Mouse (Mus musculus) T-helper 1 cell (primary cell): ENCODE data around the gene Metap1d.

ENCODE experiments used
- in situ Hi-C: fragments of 300-600 bp; cut with MboI, MseI; formaldehyde crosslinking; loops from one replicate; pipeline ENCODE4 v1.15.1; 2025; ENCODE audit warnings: high pct_unique_total_duplicates

The Metap1d gene

DNA sequence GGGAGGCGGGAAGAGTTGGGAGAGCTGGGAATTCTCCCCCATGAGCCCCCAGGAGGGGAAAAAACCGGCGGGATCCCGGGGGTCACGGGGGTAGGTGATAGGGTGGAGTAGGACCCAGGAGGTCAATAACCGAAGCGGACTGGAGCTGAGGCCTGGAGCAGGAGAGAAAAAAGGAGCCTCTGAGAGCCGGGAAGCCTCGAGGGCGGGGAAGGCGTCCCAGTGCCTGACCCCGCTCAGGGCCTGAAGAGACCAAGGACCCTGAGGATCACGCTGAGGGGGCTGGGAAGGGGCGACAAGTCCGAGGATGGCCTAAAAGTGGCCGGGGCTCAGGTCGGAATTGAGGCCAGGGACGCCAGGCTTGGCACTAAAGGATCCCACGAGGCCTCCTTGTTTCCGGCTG is 90.9 kb downstream of the Metap1d start:
- in situ Hi-C loops: no loop called here

DNA sequence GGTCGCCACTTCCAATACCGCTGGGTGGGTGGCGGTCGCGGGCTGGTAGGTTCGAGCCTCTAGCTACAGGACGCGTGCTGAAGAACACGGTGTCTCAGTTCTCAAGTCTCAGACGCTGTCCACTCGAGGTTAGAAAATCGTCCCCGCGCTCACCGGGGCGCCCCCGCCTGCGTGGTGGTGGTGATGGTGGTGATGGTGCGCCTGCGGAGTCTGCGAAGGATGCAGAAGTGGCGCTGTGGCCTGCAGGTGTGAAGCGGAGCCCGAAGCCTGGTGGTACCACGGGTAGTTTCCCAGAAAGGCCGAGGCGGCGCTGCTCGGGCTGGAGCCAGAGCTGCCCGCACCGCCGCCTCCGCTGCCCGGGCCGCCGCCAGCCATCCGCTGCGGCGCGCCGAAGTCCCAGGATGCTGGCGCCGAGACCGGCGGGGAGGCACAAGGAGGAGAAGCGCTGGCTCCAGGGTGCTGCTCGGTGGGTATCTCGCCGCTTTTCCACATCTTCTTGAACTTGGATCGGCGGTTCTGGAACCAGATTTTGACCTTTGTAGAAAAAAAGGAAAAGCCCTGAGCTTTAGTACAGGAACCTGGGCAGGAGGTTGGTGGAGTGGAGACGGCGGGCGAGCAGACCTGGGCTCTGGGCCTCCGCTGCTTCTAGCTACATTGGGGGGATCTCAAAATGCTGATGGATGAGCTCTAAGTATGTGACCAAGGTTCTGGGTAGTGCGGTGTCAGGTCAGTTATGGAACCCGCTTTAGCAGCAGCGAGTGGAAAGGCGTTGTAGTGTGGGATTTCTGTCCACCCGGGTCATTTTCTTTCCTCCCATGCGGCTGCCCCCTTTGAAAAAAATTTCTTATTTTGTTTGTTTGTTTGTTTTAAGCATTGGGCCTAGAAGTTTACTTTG is 91.6 kb downstream of the Metap1d start:
- in situ Hi-C loops: no loop called here

DNA sequence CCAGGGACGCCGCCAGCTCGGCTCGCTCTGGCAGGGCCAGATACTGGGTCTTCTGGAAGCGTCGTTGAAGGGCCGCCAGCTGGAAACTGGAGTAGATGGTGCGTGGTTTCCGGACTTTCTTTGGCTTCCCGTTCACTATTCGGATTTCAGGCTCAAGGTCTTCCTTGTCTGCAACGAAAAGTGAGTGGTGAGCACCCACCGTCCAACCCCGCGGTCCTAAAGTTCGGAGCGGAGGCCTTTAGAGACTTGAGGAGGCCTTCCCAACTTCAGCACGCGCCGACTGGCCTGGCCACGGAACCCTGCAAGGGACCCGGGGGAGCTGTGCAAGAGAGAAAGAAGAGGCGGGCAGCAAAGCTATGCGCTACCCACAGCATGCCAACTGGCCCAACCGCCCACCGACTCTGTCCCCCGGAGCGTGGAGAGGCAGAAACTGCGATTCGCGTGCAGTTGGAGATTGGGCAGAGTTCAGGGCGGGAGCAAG is 92.4 kb downstream of the Metap1d start:
- in situ Hi-C loops: no loop called here

DNA sequence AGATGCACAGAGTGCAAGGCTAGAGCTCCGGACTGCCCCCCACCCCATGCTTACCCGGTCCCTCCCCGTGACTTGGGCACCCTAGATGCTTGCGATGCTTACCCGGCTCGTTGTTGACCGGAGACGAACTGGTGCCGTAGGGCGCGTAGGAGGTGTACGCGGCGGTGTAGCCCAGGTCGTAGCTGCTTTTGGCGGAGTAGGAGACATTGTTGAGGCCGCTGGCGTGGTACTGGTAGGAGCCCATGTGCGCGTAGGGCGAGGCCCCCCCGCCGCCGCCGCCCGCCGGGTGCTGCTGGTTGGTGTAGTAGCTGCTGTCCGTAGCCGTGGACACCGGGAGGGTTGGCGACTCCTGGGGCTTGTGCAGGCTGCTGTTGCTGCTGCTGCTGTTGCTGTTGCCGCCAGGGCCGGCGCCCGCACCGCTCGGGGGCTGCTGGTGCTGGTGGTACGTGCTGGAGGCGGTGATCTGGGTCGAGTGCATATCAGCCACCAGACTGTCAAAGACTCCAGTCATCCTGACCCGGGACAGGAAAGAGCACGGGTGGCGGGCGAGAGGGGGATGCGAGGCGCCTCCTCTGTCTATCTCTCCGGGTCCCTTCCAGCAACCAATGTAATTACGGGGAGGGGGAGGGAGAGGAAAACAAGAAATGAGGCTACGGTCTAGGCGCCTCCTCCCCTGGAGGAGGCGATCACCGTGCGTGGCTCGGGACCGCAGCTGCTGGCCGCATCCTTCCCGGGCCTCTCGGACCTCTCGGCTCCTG is 93.0 kb downstream of the Metap1d start:
- in situ Hi-C loops: no loop called here

DNA sequence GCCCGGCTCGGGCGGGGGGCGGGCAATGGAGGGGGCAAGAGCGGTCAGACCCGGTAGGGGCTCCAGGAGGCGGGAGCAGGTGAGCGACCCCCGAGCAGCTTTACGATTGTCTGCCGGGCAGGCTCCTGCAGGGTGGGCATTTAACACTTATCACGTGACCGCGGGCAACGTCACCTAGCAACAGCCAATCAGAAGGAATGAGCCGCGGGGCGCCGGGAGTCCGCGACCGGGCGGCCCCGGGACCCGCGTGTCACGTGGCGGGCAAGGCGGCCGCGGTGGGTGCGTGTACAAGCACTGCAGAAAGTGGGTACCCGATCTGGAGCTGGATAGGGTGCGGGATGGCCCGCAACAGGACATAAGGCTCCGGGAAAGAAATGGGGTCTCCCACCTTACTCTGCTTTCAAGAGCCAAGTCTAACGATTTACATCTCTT is 93.6 kb downstream of the Metap1d start, which contains the start of gene Dlx2:
TSS of gene Dlx2 (minus strand) at position 115 of the 432 bp plus-strand sequence.
- in situ Hi-C loops: no loop called here

DNA sequence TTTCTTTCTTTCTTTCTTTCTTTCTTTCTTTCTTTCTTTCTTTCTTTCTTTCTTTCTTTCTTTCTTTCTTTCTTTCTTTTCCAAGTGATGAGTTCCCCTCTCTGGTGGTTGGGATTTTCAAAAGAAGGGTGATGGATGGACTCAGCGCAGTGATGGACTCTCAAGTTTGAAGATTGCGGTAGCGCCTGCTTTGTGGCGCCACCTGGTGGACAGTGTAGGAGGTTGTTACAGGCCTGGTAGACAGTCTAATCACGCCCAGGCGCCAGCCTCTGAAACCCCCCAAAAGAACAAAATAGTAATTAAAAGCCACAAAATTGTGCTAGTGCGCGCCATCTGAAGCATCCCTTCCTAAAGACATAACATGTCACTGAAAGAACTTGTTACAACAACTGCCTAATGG is 94.8 kb downstream of the Metap1d start:
- in situ Hi-C loops: no loop called here

DNA sequence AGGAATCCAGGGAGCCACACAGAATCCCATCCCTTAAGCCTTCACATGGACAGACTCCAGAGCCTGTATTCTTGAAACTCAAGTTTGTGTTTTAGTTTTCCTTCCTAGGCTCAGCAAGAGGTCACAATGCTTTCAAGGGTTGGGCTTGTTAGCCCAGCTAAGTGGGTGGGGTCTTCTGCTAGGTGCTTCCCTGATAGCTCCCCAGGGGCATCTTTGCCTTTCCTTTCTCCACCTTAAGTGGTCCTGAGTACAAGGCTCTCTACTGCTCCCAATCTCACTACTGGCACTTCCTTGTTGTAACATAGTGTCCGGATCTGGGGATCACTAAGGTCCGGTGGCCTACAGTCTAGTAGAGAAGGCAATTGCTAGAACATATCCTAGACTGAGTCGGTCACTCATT is 97.3 kb downstream of the Metap1d start:
- in situ Hi-C loops: no loop called here

DNA sequence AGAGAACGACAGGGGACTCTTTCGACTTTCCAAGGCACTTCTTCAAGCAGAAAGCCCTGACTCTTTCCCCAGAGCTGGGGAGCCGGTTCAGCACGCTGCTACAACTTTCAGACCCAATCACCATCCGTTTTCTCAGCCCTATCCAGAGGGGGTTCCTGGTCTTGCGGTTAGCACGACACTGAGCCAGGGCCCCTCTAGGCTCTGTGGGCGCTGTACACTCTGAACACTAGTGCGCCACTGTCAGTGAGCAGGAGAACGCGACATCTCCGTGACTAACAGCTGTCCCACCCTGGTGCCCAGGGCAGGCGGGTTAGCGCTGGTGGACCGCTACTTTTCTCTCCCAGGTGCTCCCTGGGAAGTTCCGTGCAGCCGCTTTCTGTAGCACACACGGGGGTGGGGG is 98.6 kb downstream of the Metap1d start:
- in situ Hi-C loops: no loop called here

DNA sequence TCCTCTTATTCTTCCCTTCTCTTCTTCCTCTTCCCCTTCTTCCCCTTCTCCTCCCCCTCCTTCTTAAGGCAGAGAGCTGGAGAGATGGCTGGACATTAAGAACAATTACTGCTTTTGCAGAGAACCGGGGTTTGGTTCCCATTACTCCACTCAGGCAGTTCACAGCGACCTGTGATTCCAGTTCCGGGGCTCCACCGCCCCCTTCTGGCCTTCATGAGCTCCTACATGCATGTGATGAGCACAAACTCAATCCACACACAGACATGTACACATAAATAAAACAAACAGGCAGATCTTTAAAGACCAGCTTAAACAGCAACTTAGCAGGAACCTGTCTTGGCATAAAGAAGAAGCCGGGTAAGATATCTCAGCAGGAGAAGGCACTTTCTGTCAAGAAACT is 103.0 kb downstream of the Metap1d start:
- in situ Hi-C loops: no loop called here

DNA sequence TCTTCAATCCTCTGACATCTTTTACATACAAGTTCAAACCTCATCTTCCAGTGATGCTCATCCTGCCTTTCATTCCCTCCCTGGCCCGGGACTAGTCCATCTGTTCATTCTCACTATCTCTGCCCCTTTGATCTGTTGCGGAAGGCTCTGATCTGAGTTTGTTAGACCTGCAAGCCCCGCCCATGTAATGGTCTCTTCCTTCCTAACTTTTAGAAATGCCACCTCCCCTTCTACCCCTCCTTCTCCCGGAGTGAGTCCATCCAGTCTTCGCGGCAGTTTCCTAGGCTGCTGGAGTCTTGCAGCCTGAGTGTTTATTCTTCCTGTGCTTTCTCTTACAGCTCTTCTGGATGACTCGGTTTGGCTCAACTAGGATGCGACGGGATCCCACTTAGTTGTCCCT is 113.4 kb downstream of the Metap1d start:
- in situ Hi-C loops: no loop called here

DNA sequence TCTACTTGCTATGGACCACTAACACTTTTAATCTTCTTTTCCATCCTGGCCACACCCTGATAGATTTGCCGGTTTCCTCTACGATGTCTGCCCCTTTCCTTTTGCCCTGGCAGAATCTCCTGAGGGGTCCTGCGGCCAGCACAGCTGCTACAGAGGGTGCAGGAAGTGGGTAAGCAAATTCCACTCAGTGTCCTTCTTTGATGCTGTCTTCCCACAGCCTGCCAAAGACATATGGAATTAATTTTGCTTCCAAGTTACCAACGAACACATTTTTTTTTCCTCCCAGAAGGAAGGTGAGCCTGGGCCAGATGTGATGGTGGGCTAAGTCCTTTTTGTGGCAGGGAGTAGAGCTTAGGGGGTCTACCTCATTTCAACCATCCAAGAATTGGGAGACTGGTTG is 120.7 kb downstream of the Metap1d start:
- in situ Hi-C loops: no loop called here
